Mouse (Mus musculus): ENCODE results near the gene Mboat1. TPM values are rescaled to one million over a fixed set of nuclear protein-coding genes. Genes with fewer than 3 reads are reported as not detected.

Mboat1 gene
- polyA plus RNA-seq, 1 experiment = 1.8 TPM

GRCm38 (mm10) chr13:30272040-30272686, 135.9 kb downstream of the Mboat1 start:
- TF ChIP-seq POLR2A (IDR thresholded peaks at IDR 0.05; ENCODE audit: borderline replicate concordance, extremely low read depth, insufficient read depth, insufficient read length, poor library complexity, severe bottlenecking) (no peak), CTCF (IDR thresholded peaks at IDR 0.05; ENCODE audit: borderline replicate concordance, extremely low read depth, insufficient read depth, insufficient read length) (peak; percentile 85; the same call in 1 of the 2 replicates)
- peak; percentile 74 for DNase-seq (ENCODE audit: low read depth)

Other genes with a start within 250 kb of the Mboat1 start
- 14.0 and 16.6 TPM in 2 replicates for gene E2f3, start 150.4 kb upstream of the Mboat1 start, polyA plus RNA-seq (2012; rRNA removed)
- 1.3 and 2.0 TPM in 2 replicates for gene Agtr1a, start 200.0 kb downstream of the Mboat1 start, polyA plus RNA-seq (2012; rRNA removed)